Mouse (Mus musculus): ENCODE results near the gene Arvcf.

Gene Arvcf

DNA sequence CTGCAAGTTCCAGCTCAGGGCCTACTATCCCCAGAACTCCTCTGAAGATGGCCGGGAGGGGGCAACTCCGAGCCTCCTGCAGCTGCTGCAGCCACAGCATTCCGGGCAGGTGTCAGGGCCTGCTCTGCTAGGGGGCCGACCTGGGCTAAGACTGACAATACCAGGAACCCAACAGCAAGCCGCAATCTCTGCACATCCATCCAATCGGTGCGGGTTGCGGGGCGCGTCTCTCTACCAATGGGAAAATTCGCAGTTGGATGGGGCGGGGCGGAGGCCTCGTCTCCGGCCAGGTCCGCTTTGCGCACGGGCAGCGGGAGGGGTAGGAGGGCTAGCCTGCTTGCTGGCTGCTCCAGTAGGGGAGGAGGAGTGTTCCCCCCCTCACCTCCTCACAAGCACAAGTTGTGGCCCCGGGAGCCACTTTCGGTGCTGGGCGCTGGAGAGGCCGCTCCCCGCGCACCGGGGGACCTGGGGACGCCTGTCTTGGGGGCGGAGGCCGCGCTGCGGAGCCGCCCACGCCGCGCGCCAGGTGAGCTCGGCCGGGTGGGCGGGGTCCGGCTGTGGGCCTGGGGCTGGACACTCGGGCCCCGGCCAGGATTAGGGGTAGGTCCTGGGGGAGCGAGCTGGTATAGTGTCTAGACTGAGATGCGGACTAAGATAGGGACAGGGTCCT lies at the start of gene Arvcf, which contains the start of gene Tango2:
Arvcf (plus strand) TSS at position 252 of the 670 bp plus-strand sequence.
Tango2 (minus strand) TSS at position 173 of the 670 bp plus-strand sequence.
- peak; percentile 74 for DNase-seq (ENCODE audit: low read depth)

DNA sequence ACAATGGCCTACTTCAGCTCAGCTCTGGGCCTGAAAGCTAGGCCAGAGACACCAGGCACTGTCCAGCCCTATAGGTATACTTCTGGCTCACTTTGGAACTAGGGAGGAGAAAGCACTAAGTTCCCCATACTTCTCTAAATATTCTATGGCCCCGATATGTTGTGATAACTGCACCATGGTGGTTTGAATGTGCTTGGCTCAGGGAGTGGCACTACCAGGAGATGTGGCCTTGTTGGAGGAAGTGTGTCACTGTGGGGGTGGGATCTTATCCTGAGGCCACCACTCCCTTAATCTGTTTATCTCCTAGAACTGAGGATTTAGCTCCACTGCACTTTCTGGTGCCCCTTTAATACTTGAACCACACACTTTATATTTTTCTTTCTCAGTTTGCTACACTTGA lies 39.8 kb upstream of the Arvcf start:
- DNase-seq (ENCODE audit: low read depth) = no peak

DNA sequence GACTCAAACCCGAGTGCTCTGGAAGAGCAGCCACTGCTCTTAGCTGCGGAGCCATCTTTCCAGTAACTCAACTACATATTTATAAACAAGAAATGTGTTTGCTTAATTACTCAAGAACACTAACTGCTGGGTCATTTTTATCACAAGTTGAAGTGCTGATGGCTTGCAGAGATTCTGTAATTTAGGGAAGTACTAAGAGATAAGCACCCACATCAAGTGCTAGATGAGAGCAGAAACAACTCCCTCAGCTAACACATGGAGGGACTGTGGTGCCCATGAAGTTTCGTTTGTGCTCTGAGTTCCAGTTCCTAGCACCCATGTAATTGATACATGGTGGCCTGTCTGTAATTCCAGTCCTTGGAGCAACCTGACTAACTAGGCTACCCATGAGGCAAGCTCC lies 29.0 kb upstream of the Arvcf start:
- DNase-seq (ENCODE audit: low read depth) = no peak

DNA sequence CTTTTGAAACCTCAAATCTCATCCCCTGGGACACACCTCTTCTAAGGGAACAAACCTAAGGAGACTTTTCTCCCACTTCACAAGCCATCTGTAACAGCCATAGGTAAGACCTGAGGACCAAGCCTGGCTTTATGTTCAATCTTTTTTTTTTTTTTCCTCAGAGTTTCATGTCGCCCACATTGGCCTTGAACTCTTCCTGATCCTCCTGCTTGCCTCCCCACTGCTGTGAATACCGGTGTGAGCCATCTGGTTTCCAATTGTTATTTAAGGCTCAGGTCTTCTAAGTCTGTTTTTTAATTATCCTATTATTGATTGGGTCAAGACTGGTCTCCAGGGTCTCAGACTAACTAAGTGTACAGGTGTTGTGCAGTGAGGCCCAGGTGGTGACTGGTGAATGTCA lies 26.5 kb upstream of the Arvcf start:
- DNase-seq (ENCODE audit: low read depth) = no peak

DNA sequence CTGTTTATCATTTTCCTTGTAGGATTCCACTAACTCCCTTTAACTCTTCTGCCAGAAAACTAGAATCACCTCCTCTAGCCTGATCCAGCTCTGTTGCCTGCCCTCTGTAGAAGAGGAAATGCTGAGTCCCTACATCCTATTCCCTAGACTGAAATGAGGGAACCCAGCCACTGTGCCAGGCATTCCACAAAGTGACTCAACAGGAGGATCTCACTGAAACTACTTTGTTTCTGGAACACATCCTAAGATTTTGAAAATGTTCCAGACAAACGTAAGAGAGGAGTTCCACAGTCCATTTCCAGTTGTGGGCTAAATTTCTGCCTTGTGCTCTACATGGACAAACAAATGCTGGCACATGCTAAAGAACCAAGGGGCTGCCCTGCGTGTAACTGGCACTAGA lies 24.5 kb upstream of the Arvcf start:
- DNase-seq (ENCODE audit: low read depth) = peak; percentile 57

DNA sequence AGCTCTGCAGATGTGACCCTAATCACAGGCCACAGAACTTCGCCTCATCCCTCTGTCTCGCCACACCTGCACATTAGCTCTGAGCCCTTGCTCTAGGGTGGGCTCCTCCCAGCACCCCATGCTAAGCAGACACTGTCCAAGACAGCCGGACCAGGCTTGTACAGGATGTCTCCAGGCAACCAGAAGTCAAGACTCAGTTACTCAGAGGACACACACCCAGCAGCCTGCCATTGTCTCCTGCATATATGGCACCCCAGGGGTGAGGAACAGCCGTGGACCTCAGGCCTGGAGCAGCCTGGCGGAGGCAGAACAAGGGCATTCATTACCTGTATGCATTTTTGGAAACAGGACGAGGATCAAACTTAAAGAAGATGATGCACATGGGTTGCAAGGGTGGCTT lies 24.0 kb upstream of the Arvcf start:
- no peak for DNase-seq (ENCODE audit: low read depth)

DNA sequence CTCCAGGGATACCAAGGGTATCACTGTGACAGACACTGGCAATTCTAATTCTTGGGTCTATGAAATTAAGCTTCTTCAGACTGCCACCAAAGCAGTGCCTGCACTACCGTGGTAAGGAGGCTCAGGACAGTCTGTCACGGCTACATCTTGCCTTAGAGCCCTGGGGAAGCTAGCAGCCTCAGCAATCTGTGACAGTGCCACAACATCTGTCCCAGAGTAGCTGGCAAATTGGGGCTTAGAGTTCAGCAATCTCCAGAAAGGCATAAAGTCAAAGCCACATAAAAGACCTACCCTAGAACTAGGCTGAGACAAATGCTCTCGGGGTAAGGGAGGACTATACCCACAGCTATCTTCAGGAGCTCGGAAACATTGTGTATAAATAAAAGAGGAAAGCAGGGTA lies 22.2 kb upstream of the Arvcf start:
- no peak for DNase-seq (ENCODE audit: low read depth)

DNA sequence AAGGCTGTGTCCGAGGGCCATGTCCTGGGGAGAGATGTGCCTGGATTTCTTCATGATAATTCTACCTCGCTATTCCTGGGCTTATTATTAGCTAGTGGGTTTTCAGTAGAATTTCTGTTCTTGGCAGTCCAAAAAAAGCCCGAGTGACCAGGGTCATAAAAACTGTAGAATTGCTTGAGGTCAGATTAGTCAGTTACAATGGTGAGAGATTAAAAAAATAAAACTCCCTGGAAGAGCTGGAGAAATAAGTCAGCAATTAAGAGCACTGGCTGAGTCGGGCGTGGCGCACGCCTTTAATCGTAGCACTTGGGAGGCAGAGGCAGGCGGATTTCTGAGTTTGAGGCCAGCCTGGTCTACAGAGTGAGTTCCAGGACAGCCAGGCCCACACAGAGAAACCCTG lies 20.0 kb upstream of the Arvcf start:
- no peak for DNase-seq (ENCODE audit: low read depth)

DNA sequence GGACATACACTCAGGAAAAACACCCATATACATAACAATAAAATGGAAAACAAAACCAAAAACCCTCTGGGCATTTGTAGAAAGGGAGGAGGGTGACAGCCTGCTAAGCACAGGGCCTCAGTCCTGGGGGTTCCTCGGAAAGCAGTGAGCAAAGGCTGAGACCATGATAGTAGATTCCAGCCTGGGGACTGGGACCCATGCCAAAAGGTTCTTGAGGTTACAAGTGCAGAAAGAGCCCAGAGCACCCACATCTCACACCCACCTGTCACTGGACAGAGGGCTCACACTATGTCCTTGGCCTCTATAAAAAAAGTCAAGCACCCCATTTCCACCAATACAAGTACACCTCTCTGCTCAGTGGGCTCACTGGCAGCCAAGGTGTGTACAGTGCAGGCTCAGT lies 19.5 kb upstream of the Arvcf start:
- DNase-seq (ENCODE audit: low read depth) = no peak

DNA sequence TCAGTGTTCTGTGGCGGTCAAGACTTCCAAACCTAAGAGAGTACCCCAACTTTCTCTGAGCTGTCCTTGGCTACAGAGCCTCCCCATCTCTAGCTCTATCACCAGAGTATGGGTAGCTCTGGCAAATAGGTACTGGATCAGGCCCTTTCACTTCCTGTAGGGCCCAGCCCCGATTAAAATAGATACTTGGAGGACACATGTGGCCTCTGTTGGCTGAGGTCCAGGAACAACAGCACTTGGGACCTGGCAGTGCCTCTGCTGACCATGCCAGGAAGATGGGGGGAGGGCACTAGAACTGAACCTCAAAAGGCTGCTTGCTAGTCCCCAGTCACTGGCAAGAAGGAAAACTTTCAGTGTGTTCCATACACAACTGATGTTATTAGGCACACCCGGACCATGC lies 14.0 kb upstream of the Arvcf start:
- DNase-seq (ENCODE audit: low read depth) = no peak

DNA sequence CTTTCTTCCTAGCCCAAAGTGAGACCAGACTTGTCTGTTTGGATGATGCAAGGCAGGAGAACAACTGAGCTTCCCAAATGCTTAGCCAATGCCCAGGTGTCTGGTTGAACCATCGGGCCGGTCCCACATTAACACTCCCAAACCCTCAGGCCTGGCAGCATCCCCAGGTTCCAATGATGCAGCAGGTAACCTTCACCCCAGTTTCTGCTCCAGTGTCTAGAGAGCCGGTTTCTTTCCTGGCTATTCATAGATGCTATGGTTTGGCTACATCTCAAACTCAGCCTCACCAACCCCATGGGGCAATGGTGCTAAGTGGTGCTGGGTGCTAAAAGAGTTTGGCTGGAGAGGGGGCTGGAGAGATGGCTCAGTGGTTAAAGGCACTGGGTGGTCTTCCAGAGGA lies 12.0 kb upstream of the Arvcf start:
- DNase-seq (ENCODE audit: low read depth) = no peak

DNA sequence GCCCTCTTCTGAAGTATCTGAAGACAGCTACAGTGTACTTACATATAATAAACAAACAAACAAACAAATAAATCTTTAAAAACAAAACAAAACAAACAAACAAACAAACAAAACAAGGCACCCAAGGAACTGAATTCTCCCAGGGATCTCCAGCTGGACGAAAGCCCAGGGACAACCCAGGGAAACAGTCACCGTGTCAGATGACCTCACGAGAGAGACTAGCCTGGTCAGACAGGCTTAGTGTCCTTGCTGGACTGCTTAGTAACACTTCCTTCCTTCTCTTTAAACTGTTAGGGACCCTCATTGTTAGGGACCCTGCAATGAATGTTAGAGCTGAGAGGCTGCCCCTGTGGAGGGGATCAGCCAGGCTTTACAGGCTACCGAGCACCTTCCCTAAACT lies 10.7 kb upstream of the Arvcf start:
- DNase-seq (ENCODE audit: low read depth) = no peak

DNA sequence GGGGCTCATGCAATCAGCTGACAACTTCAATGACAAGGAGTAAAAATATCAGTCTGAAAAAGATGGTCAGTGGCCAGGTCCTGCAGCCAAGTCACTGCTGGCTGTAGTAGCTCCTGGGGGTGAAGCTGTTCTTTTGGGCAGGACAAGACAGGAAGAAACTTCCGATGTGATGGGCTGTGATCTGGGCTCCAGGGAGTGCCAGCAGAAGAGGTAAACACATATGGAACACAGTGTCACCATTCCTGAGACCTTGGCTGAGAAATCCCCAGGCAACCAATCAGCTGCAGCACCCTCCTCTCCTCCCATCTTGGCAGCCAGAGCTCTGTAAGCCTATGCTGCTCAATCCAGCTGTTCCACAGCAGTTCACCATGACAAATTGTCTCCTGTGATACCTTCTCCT lies 8.1 kb upstream of the Arvcf start:
- no peak for DNase-seq (ENCODE audit: low read depth)

DNA sequence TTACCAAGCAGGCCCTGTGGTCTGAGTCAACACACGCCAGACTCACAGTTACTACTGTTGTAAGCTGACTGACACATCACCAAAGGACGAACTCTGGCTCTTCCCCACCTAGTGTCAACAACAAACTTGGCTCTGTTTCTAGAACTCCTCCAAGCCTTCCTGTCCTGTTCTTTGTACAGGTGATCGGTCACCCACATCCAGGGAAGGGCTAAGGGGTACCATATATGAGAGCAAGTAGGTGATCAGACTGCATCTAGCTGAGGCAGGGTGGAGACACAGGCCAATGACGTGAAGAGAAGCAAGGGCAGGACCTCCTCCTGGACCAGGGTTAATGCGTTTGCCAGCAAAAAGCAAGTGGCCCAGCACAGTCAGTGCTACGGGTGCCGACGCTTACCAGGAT lies 6.4 kb upstream of the Arvcf start:
- no peak for DNase-seq (ENCODE audit: low read depth)

DNA sequence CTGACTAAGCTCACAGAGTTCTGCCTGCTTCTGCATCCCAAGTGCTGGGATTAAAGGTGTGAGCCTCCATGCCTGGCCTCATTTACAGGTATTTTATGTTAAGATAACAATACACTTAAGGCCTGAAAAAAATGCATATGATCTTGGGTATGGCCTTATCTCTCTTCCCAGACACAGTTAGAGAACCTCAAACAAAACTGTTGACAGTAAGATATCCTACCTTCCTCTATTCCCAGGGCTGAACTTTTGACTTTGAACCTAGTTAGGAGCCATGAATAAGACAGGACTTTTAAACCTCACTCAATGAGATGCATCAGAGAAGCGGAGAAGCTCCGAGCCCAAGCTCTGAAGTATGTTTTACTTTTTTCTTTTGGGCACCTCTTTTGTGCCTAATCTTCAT lies 5.9 kb upstream of the Arvcf start:
- DNase-seq (ENCODE audit: low read depth) = no peak

DNA sequence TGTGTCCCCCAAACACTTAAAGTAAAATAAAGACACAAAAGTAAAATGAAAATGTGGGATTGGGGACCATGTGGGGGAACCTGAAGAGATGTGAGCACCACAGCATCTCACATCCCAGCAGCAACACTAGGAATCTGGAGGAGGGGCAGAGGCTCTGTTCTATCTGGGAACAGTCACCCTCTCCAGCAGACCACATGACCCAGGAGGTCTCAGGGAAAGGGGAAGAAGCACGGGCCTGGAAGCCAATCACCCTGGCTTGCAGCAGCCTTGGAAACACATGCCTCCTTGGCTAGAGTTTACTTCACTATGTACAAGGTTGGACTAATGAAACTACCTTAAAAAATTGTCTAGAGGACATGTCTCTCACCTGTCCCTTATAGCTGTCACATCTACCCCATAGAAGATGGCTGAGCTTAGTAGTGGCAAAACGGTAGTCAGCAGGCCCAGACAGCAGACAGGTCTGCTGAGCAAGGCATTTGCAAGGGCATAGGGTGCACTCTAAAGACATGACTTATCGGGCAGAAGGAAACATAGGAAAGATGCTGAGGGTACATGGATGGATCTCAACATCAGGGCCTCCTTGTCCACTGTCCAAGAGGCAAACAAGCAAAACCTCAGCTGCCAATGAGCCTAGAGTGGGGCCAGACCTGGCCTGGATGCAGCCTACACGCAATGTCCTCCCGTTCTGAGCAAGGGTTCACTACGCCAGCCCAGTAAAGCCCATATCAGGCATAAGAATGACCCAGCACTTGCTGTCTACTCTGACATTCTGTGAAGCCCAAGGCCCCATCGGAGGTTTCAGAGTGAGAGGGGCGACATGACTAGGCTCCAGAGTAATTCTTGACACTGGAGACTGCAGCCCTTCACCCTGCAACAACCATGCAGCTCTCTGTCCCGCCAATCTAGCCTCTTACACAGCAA lies 5.1 kb upstream of the Arvcf start:
- DNase-seq (ENCODE audit: low read depth) = no peak

DNA sequence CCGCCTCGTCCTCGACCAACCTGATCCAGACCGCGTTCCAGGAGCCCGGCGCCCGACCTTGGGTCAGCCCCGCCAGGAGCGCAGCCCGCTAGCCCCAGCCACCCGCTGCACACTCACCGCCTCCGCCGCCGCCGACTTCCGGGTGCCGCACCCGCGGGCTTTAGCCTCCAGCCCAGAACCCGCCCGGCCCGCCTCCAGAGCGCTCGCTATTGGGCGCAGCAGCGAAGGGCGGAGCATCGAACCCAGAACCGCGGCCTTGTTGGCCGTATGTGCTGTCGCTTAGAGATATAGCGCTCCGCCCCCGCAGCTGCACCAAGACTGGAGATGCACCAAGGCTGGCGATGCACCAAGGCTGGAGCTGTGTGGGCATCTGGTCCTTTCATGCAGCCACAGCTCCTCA lies 4.2 kb upstream of the Arvcf start:
- peak; percentile 85 for DNase-seq (ENCODE audit: low read depth)

DNA sequence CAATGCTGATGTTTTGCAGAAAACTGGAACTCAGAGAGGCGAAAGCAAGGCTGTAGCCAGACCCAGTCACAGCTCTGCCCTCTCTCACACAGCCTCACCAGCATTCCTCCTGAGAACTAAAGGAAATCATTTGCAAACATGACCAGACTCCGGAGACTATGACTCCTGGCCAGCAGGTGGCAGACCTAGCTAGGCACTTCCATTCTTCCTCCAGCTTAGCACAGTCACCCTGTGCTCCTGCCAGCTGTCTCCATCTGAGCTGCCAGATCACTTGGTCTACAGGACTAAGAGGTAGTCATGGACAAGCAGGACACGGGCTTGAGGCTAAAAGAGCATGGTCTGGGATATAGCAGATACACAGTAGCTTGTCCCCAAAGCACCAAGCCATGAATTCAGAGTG lies 2.7 kb upstream of the Arvcf start:
- peak; percentile 91 for DNase-seq (ENCODE audit: low read depth)

DNA sequence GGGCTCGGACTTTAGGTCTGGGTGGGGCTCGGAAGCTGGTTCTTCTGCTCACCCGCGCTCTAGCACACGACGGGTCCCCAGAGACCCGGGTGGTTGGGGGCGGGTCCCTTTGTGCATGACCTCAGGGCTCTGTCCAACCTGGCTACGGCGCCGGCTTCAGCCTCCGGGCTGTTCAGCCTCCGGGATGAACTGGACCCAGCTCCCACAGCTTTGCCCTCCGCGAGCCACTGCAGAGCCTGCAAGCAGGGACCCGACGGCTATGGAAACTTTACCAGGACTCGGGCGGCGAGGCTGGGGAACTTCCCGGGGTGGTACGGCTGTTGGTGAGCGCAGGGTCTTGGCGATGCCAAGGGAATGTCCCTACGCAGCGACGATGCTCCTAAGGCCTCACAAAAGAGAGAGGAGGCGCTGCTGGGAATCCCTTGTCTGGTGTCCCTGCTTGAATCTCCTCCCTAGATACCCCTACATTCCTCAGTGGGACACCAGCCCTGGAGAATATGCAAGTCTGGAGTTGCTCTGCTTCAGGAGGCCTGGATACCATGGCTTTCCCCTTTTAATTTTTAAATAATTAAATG lies 706 bp downstream of the Arvcf start:
- DNase-seq (ENCODE audit: low read depth) = no peak

DNA sequence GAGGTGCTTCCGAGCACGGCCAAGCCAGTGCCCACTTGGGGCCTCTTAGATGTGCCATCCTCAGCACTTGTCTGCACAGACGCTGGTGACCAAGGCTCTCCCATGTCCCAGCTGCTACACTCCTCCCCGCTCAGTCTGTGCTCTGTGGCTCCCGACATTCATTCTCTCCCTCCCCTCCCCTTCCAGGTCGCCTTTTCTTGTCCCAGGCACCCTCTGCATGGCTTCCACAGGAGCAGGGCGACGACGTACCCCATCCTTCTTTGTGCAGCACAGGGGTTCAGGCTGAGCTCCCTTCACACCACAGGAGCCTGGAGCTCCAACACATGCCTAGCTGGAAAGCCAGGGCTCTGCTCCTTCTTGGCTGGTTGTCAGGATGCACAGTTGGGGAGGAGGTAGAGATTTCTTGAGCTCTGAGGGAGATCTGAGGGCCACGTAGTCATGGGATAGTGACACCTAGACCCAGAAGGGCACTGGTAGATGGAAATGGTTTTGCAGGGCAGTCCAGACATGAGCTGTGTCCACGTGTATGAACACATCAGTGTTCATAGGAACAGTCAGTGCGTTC lies 1.9 kb downstream of the Arvcf start:
- no peak for DNase-seq (ENCODE audit: low read depth)

DNA sequence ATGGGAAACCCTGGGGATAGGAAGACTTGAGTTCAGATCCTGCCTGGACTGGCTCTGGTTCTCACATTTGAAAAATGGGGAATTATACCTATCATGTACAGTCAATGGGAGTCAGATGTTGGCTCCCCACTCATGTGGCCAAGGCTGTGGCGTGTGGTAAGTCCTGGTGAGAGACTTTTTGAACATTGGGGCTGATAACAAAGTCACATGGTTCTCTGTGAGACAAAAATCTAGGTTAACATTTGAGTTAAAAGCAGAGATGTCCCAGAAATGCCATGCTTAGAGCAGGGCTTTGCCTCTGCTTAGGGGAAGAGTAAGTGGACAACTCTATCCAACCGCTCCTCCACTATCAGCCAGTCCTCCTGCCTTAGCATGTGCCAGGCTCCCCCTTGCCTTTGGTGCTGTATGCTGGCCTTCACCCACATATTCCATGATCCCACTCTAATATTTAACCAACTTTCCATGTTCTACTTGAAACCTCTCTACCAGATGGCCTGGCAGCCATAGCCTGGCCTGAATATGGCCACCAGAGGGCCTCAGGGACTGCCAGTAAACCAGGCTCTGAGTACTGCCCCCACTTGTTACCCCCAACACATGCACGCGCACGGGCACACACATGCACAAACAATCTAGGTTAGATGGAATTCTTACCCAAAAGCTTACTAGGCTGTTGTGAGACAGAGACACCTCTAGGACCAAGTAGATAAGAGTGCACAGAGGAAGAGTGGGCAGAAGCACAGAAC lies 3.5 kb downstream of the Arvcf start:
- DNase-seq (ENCODE audit: low read depth) = no peak

DNA sequence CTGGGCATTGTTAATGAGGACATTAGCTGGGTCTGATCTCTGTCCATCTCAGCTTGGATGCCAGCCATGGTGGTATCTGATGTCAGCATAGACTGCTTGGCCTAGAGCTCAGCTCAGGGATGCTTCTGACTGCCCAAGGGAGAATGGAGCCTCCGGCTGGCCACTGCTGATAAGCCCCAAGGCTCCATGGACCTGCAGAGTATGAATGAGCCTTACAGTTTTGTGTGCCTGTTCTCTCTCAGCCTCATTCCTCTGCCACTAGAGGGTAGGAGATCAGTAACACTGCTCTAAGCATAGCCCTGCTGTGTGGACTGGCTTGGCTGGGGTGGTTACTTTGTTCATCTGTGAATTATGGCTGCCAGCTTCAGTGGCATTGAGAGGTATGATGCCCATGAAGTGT lies 5.1 kb downstream of the Arvcf start:
- no peak for DNase-seq (ENCODE audit: low read depth)

Data from fibroblast of lung, adult 2 months (primary cell).